Mouse (Mus musculus): ENCODE results near the gene Fbxw11. TPM values are rescaled to one million over a fixed set of nuclear protein-coding genes. Genes with fewer than 3 reads are reported as not detected.

The Fbxw11 gene
- polyA plus RNA-seq (2015; fragmentation: Illumina TruSeq; extraction: RNeasy Lipid Tissue Mini Kit (QIAGEN cat#74804); ENCODE audit: insufficient read depth, low read depth, low replicate concordance), result 6.0 TPM

GRCm38 (mm10) chr11:32642249-32642876 lies at the start of gene Fbxw11:
Fbxw11 (plus strand) TSS chr11:32642724.

Other genes with a start within 250 kb of the Fbxw11 start
- gene Ubtd2, start 187.4 kb upstream of the Fbxw11 start, polyA plus RNA-seq (2015; fragmentation: Illumina TruSeq; extraction: RNeasy Lipid Tissue Mini Kit (QIAGEN cat#74804); ENCODE audit: insufficient read depth, low read depth, low replicate concordance), result 2.9 TPM
- not detected for gene Efcab9, start 110.6 kb upstream of the Fbxw11 start, polyA plus RNA-seq (2015; fragmentation: Illumina TruSeq; extraction: RNeasy Lipid Tissue Mini Kit (QIAGEN cat#74804); ENCODE audit: insufficient read depth, low read depth, low replicate concordance)
- gene Stk10, start 109.4 kb upstream of the Fbxw11 start, polyA plus RNA-seq (2015; fragmentation: Illumina TruSeq; extraction: RNeasy Lipid Tissue Mini Kit (QIAGEN cat#74804); ENCODE audit: insufficient read depth, low read depth, low replicate concordance), result 3.8 TPM
- gene Smim23, start 181.9 kb downstream of the Fbxw11 start, polyA plus RNA-seq (2015; fragmentation: Illumina TruSeq; extraction: RNeasy Lipid Tissue Mini Kit (QIAGEN cat#74804); ENCODE audit: insufficient read depth, low read depth, low replicate concordance), result not detected

All from pancreas, adult 10 weeks (tissue).